Mouse (Mus musculus) urinary bladder, adult 2 months (tissue): ENCODE results near the gene Fam149b. TPM values are rescaled to one million over a fixed set of nuclear protein-coding genes. Genes with fewer than 3 reads are reported as not detected.

Experiments
- DNase-seq: peaks from one replicate; pipeline ENCODE4 v3.0.0; 2022; ENCODE audit warnings: low spot score
- polyA plus RNA-seq: library from polyadenylated mRNA; depleted of rRNA; stranded (reverse); fragments of >200 nt; gene quantifications from 2 replicates; pipeline ENCODE4 v1.2.3, GENCODE M21; 2012; rRNA removed

The Fam149b gene
- polyA plus RNA-seq, 1 experiment, result 41.3 TPM

- DNase-seq, result no peak
Observed at GRCm38 (mm10) chr14:20389446-20390079, 41.6 kb downstream of the Fam149b start.

GRCm38 (mm10) chr14:20392326-20392725 lies 44.4 kb downstream of the Fam149b start:
- DNase-seq, result no peak

GRCm38 (mm10) chr14:20393205-20393913 lies 45.4 kb downstream of the Fam149b start, which contains the start of gene Mrps16:
Mrps16 (minus strand) TSS chr14:20393634.
- peak; percentile 82 for DNase-seq

- DNase-seq, result no peak
Observed at GRCm38 (mm10) chr14:20397220-20397619, 49.3 kb downstream of the Fam149b start.

GRCm38 (mm10) chr14:20398864-20399263 lies 50.9 kb downstream of the Fam149b start:
- DNase-seq, result no peak

- DNase-seq, result no peak
Observed at GRCm38 (mm10) chr14:20400071-20400470, 52.1 kb downstream of the Fam149b start.

- DNase-seq, result no peak
Observed at GRCm38 (mm10) chr14:20422257-20422656, 74.3 kb downstream of the Fam149b start.

- DNase-seq, result no peak
Observed at GRCm38 (mm10) chr14:20423046-20423445, 75.1 kb downstream of the Fam149b start.

- no peak for DNase-seq
Observed at GRCm38 (mm10) chr14:20428593-20428992, 80.6 kb downstream of the Fam149b start.

- no peak for DNase-seq
Observed at GRCm38 (mm10) chr14:20429833-20430232, 81.9 kb downstream of the Fam149b start.

- DNase-seq, result no peak
Observed at GRCm38 (mm10) chr14:20431726-20432125, 83.8 kb downstream of the Fam149b start.

- no peak for DNase-seq
Observed at GRCm38 (mm10) chr14:20432420-20432819, 84.5 kb downstream of the Fam149b start.

Other genes starting within 250 kb of the Fam149b start
- gene Saysd1, start 209.6 kb upstream of the Fam149b start, polyA plus RNA-seq, result 6.9 and 7.9 TPM in 2 replicates
- gene Kcnk5, start 166.4 kb upstream of the Fam149b start, polyA plus RNA-seq, result 3.9 and 4.6 TPM in 2 replicates
- gene Kcnk16, start 79.0 kb upstream of the Fam149b start, polyA plus RNA-seq, result 0.14 TPM in 1 of 2 replicates, not detected in the other
- gene Nudt13, start 53.5 kb upstream of the Fam149b start, polyA plus RNA-seq, result 39.0 and 48.2 TPM in 2 replicates
- gene Ecd, start within 50 bp of the Fam149b start, polyA plus RNA-seq, result 24.8 and 25.6 TPM in 2 replicates
- gene Dnajc9, start 40.7 kb downstream of the Fam149b start, polyA plus RNA-seq, result 21.8 and 24.8 TPM in 2 replicates
- gene Mrps16, start 45.5 kb downstream of the Fam149b start, polyA plus RNA-seq, result 41.1 and 46.9 TPM in 2 replicates
- gene Cfap70, start 104.1 kb downstream of the Fam149b start, polyA plus RNA-seq, result 0.21 and 0.40 TPM in 2 replicates
- gene Anxa7, start 132.0 kb downstream of the Fam149b start, polyA plus RNA-seq, result 136 and 140 TPM in 2 replicates
- 0.87 and 1.3 TPM in 2 replicates for gene Mss51, start 148.7 kb downstream of the Fam149b start, polyA plus RNA-seq
- gene Ppp3cb, start 198.4 kb downstream of the Fam149b start, polyA plus RNA-seq, result 53.9 and 62.1 TPM in 2 replicates